Mouse (Mus musculus): ENCODE results near the gene Pth2r.

- TF ChIP-seq CTCF (IDR thresholded peaks at IDR 0.05) (no peak), EP300 (IDR thresholded peaks at IDR 0.05) (no peak)
Observed at GRCm38 (mm10) chr1:65407441-65407840, 125.6 kb downstream of the Pth2r start.

Measured in lung, postnatal 0 days (tissue).